Mouse (Mus musculus) midbrain, embryonic 15.5 days (tissue): ENCODE results near the gene Olfr222. TPM values are rescaled to one million over a fixed set of nuclear protein-coding genes. Genes with fewer than 3 reads are reported as not detected.

Experiments
- ATAC-seq: fragments of 200-750 bp; cut with Nextera tagmentation; replicated peaks from 2 replicates; pipeline ENCODE4 v1.8.0; 2017; ENCODE audit warnings: moderate TSS enrichment
- H3K27ac ChIP-seq: fragments of 300-500 bp; sonication (generic); 2 replicates; pipeline ENCODE4 v1.5.1; 2015; ENCODE audit warnings: mild to moderate bottlenecking, inconsistent platforms
- H3K27me3 ChIP-seq: fragments of 300-500 bp; sonication (generic); replicated peaks from 2 replicates; pipeline ENCODE4 v1.6.1; 2015; ENCODE audit warnings: inconsistent platforms
- H3K36me3 ChIP-seq: fragments of 300-500 bp; sonication (generic); replicated peaks from 2 replicates; pipeline ENCODE4 v1.6.1; 2015; ENCODE audit warnings: inconsistent platforms
- H3K4me1 ChIP-seq: fragments of 300-500 bp; sonication (generic); 2 replicates; pipeline ENCODE4 v1.6.1; 2015; ENCODE audit warnings: inconsistent platforms
- H3K4me2 ChIP-seq: fragments of 300-500 bp; sonication (generic); 2 replicates; pipeline ENCODE4 v1.6.1; 2015; ENCODE audit warnings: inconsistent platforms, mild to moderate bottlenecking, moderate library complexity
- H3K4me3 ChIP-seq: fragments of 300-500 bp; sonication (generic); 2 replicates; pipeline ENCODE4 v1.5.1; 2015; ENCODE audit warnings: mild to moderate bottlenecking, inconsistent platforms
- H3K9ac ChIP-seq: fragments of 300-500 bp; sonication (generic); 2 replicates; pipeline ENCODE4 v1.6.1; 2015; ENCODE audit warnings: mild to moderate bottlenecking, inconsistent platforms
- H3K9me3 ChIP-seq: fragments of 300-500 bp; sonication (generic); 2 replicates; pipeline ENCODE4 v1.6.1; 2016; ENCODE audit warnings: inconsistent platforms
- WGBS: fragments of 180-500 bp; shearing (Covaris S2); methylation state at CpG from one replicate; pipeline ENCODE4 v1.1.7; 2015; ENCODE audit warnings: mixed read lengths; 5-methylcytosine and 5-hydroxymethylcytosine counted together
- polyA plus RNA-seq: library from polyadenylated mRNA; unstranded; fragments of >200 nt; fragmentation: Nextera tagmentation; extraction: Ambion mirVana; gene quantifications from 2 replicates; pipeline ENCODE4 v1.2.1, GENCODE M21; 2015

Olfr222 gene
- polyA plus RNA-seq, 1 experiment from 2014 or later, result not detected

- H3K9me3 ChIP-seq, result no peaks in the 10 kb centered on the region
- WGBS, result 33% methylated on average over 6 of the region's 6 CpGs
- no peaks in the 10 kb centered on the region for H3K4me1 ChIP-seq
- H3K4me2 ChIP-seq, result no peak overlapping the region
- ATAC-seq, result no peak
- no peak overlapping the region for H3K9ac ChIP-seq
- no peaks in the 10 kb centered on the region for H3K27me3 ChIP-seq
- H3K4me3 ChIP-seq, result no peak overlapping the region
- no peak overlapping the region for H3K27ac ChIP-seq
- no peaks in the 10 kb centered on the region for H3K36me3 ChIP-seq
Observed at GRCm38 (mm10) chr11:59584539-59584938, 8.5 kb upstream of the Olfr222 start.

GRCm38 (mm10) chr11:59575726-59576125 lies 309 bp downstream of the Olfr222 start:
- no peaks in the 10 kb centered on the region for H3K9me3 ChIP-seq
- H3K4me2 ChIP-seq, result no peak overlapping the region
- no peak overlapping the region for H3K9ac ChIP-seq
- 68% methylated on average over 9 of the region's 9 CpGs for WGBS
- H3K27ac ChIP-seq, result no peak overlapping the region
- H3K27me3 ChIP-seq, result no peaks in the 10 kb centered on the region
- no peaks in the 10 kb centered on the region for H3K36me3 ChIP-seq
- no peak for ATAC-seq
- H3K4me3 ChIP-seq, result no peak overlapping the region
- H3K4me1 ChIP-seq, result no peaks in the 10 kb centered on the region

GRCm38 (mm10) chr11:59569306-59569705 lies 6.7 kb downstream of the Olfr222 start:
- no peak for ATAC-seq

GRCm38 (mm10) chr11:59562837-59563236 lies 13.2 kb downstream of the Olfr222 start:
- no peaks in the 10 kb centered on the region for H3K9me3 ChIP-seq
- H3K27ac ChIP-seq, result no peak overlapping the region
- no peak overlapping the region for H3K4me2 ChIP-seq
- no peak for ATAC-seq
- H3K4me3 ChIP-seq, result no peak overlapping the region
- no peaks in the 10 kb centered on the region for H3K27me3 ChIP-seq
- WGBS, result 69% methylated on average over 9 of the region's 9 CpGs
- no peak overlapping the region for H3K9ac ChIP-seq
- no peaks in the 10 kb centered on the region for H3K4me1 ChIP-seq
- no peaks in the 10 kb centered on the region for H3K36me3 ChIP-seq

More at GRCm38 (mm10) chr11:59569306-59569705, 6.7 kb downstream of the Olfr222 start:
- no peak overlapping the region for H3K4me2 ChIP-seq
- whole genome bisulfite sequencing, result 63% methylated on average over 3 of the region's 3 CpGs
- no peak overlapping the region for H3K27ac ChIP-seq
- no peak overlapping the region for H3K9ac ChIP-seq
- H3K36me3 ChIP-seq, result no peaks in the 10 kb centered on the region
- H3K27me3 ChIP-seq, result no peaks in the 10 kb centered on the region
- H3K4me1 ChIP-seq, result no peaks in the 10 kb centered on the region
- H3K9me3 ChIP-seq, result no peaks in the 10 kb centered on the region
- no peak overlapping the region for H3K4me3 ChIP-seq

- ATAC-seq, result no peak
- Histone ChIP-seq H3K27me3 (no peaks in the 10 kb centered on the region), H3K9me3 (no peaks in the 10 kb centered on the region), H3K9ac (no peak overlapping the region), H3K4me1 (no peaks in the 10 kb centered on the region), H3K4me2 (no peak overlapping the region), H3K27ac (no peak overlapping the region), H3K4me3 (no peak overlapping the region), H3K36me3 (no peaks in the 10 kb centered on the region)
- WGBS, result 90% methylated on average over 4 of the region's 4 CpGs
Observed at GRCm38 (mm10) chr11:59562336-59562735, 13.7 kb downstream of the Olfr222 start.

- Histone ChIP-seq H3K36me3 (no peaks in the 10 kb centered on the region), H3K27ac (no peak overlapping the region), H3K27me3 (no peaks in the 10 kb centered on the region), H3K4me1 (no peaks in the 10 kb centered on the region), H3K4me3 (no peak overlapping the region), H3K9ac (no peak overlapping the region), H3K9me3 (no peaks in the 10 kb centered on the region), H3K4me2 (no peak overlapping the region)
- WGBS, result 71% methylated on average over 3 of the region's 3 CpGs
- ATAC-seq, result no peak
Observed at GRCm38 (mm10) chr11:59560906-59561305, 15.1 kb downstream of the Olfr222 start.

GRCm38 (mm10) chr11:59554535-59554934 lies 21.5 kb downstream of the Olfr222 start:
- H3K36me3 ChIP-seq, result no peaks in the 10 kb centered on the region
- no peaks in the 10 kb centered on the region for H3K27me3 ChIP-seq
- H3K9ac ChIP-seq, result no peak overlapping the region
- H3K9me3 ChIP-seq, result no peaks in the 10 kb centered on the region
- H3K27ac ChIP-seq, result no peak overlapping the region
- ATAC-seq, result no peak
- WGBS, result 77% methylated on average over 8 of the region's 8 CpGs
- no peak overlapping the region for H3K4me2 ChIP-seq
- H3K4me1 ChIP-seq, result no peaks in the 10 kb centered on the region
- no peak overlapping the region for H3K4me3 ChIP-seq

GRCm38 (mm10) chr11:59554127-59554526 lies 21.9 kb downstream of the Olfr222 start:
- ATAC-seq, result no peak
- H3K9me3 ChIP-seq, result no peaks in the 10 kb centered on the region
- no peak overlapping the region for H3K9ac ChIP-seq
- no peak overlapping the region for H3K27ac ChIP-seq
- no peaks in the 10 kb centered on the region for H3K27me3 ChIP-seq
- no peak overlapping the region for H3K4me2 ChIP-seq
- WGBS, result 93% methylated on average over 11 of the region's 11 CpGs
- no peaks in the 10 kb centered on the region for H3K4me1 ChIP-seq
- no peaks in the 10 kb centered on the region for H3K36me3 ChIP-seq
- no peak overlapping the region for H3K4me3 ChIP-seq

- Histone ChIP-seq H3K27me3 (no peaks in the 10 kb centered on the region), H3K36me3 (no peaks in the 10 kb centered on the region)
Observed at GRCm38 (mm10) chr11:59544005-59544404, 32.0 kb downstream of the Olfr222 start.

GRCm38 (mm10) chr11:59543376-59543775 lies 32.7 kb downstream of the Olfr222 start:
- H3K9ac ChIP-seq, result no peak overlapping the region
- no peak overlapping the region for H3K27ac ChIP-seq
- H3K36me3 ChIP-seq, result no peaks in the 10 kb centered on the region
- no peak for ATAC-seq
- no peaks in the 10 kb centered on the region for H3K27me3 ChIP-seq
- H3K4me3 ChIP-seq, result no peak overlapping the region
- H3K4me2 ChIP-seq, result no peak overlapping the region
- WGBS, result 89% methylated on average over 3 of the region's 3 CpGs
- no peaks in the 10 kb centered on the region for H3K9me3 ChIP-seq
- 0 out of 2 replicates have a peak, but pooled peaks cover under 1% of the 10 kb centered on the region for H3K4me1 ChIP-seq

More at GRCm38 (mm10) chr11:59544005-59544404, 32.0 kb downstream of the Olfr222 start:
- no peak overlapping the region for H3K9ac ChIP-seq
- no peak overlapping the region for H3K27ac ChIP-seq
- H3K4me2 ChIP-seq, result no peak overlapping the region
- 93% methylated on average over 9 of the region's 9 CpGs for WGBS
- H3K9me3 ChIP-seq, result no peaks in the 10 kb centered on the region
- ATAC-seq, result no peak
- no peaks in the 10 kb centered on the region for H3K4me1 ChIP-seq
- no peak overlapping the region for H3K4me3 ChIP-seq

- Histone ChIP-seq H3K9me3 (no peaks in the 10 kb centered on the region), H3K4me2 (no peak overlapping the region), H3K27ac (no peak overlapping the region), H3K4me3 (no peak overlapping the region), H3K4me1 (0 out of 2 replicates have a peak, but pooled peaks cover 2% of the 10 kb centered on the region), H3K36me3 (no peaks in the 10 kb centered on the region), H3K27me3 (no peaks in the 10 kb centered on the region), H3K9ac (no peak overlapping the region)
- ATAC-seq, result no peak
- WGBS, result 81% methylated on average over 6 of the region's 6 CpGs
Observed at GRCm38 (mm10) chr11:59542442-59542841, 33.6 kb downstream of the Olfr222 start.

- Histone ChIP-seq H3K27ac (no peak within 1 kb of the TSS), H3K4me1 (0 out of 2 replicates have a peak, but pooled peaks cover 2% of the 10 kb centered on the region), H3K9ac (no peak within 1 kb of the TSS), H3K9me3 (no peaks in the 10 kb centered on the region), H3K36me3 (no peaks in the 10 kb centered on the region), H3K4me2 (no peak within 1 kb of the TSS), H3K27me3 (no peaks in the 10 kb centered on the region), H3K4me3 (no peak within 1 kb of the TSS)
- no peak for ATAC-seq
- 39% methylated on average over 3 of the region's 3 CpGs for WGBS
Observed at GRCm38 (mm10) chr11:59541324-59541723, 34.7 kb downstream of the Olfr222 start, which contains the start of gene Nlrp3. Gene Nlrp3 (plus strand): TSS chr11:59541568.

- 0 out of 2 replicates have a peak, but pooled peaks cover 2% of the 10 kb centered on the region for H3K4me1 ChIP-seq
- H3K9me3 ChIP-seq, result no peaks in the 10 kb centered on the region
- no peaks in the 10 kb centered on the region for H3K27me3 ChIP-seq
- no peak overlapping the region for H3K4me2 ChIP-seq
- WGBS, result 77% methylated on average over 3 of the region's 3 CpGs
- ATAC-seq, result no peak
- H3K4me3 ChIP-seq, result no peak overlapping the region
- no peaks in the 10 kb centered on the region for H3K36me3 ChIP-seq
- H3K27ac ChIP-seq, result no peak overlapping the region
- no peak overlapping the region for H3K9ac ChIP-seq
Observed at GRCm38 (mm10) chr11:59540123-59540522, 35.9 kb downstream of the Olfr222 start.
